ENCODE assay signal across 18 mouse cellular contexts in genomic region chr1:85864383-85864782, GRCm38 (mm10). TPM values are rescaled to one million over a fixed set of nuclear protein-coding genes. Genes with fewer than 3 reads are reported as not detected.
DNase-seq lines count a peak whose midpoint lies in the region; ATAC-seq lines count a peak whose summit lies in the region.
"Had no signal": no experiment of that assay in that cellular context is flagged by ENCODE, and none has a peak within 500 bp of the region (broad histone marks: within the 10 kb centered on the region; RNA-seq: fewer than 3 reads in every experiment).

No protein-coding gene starts in this region.

- no peaks in the 10 kb centered on the region for H3K36me3 ChIP-seq in liver, embryonic 12.5 days
- no peaks in the 10 kb centered on the region for H3K36me3 ChIP-seq in liver, embryonic 11.5 days (ENCODE audit: control insufficient read depth, insufficient read depth, low read length)
- H3K36me3 ChIP-seq: embryonic facial prominence, embryonic 13.5 days; heart, embryonic 15.5 days; hindbrain, embryonic 12.5 days; limb, embryonic 13.5 days; lung, embryonic 15.5 days; neural tube, embryonic 13.5 days had no signal

- H3K4me3 ChIP-seq in liver, embryonic 12.5 days, result no peak overlapping the region
- no peak overlapping the region for H3K4me3 ChIP-seq in liver, embryonic 11.5 days (ENCODE audit: low read depth, low read length)
- H3K4me3 ChIP-seq: embryonic facial prominence, embryonic 13.5 days; heart, embryonic 15.5 days; hindbrain, embryonic 12.5 days; layer of hippocampus, adult 2 months; left cerebral cortex, adult 2 months; limb, embryonic 13.5 days; lung, embryonic 15.5 days; neural tube, embryonic 13.5 days had no signal

- intact Hi-C loops in heart, postnatal 14 days (cut with DNase I), result no loop called here

- no peaks in the 10 kb centered on the region for H3K4me1 ChIP-seq in liver, embryonic 12.5 days
- H3K4me1 ChIP-seq in liver, embryonic 11.5 days (replicated peaks; ENCODE audit: control insufficient read depth, insufficient read depth, low read length), result no peaks in the 10 kb centered on the region
- H3K4me1 ChIP-seq: embryonic facial prominence, embryonic 13.5 days; heart, embryonic 15.5 days; hindbrain, embryonic 12.5 days; limb, embryonic 13.5 days; lung, embryonic 15.5 days; neural tube, embryonic 13.5 days had no signal

- H3K27me3 ChIP-seq in liver, embryonic 12.5 days (replicated peaks), result no peaks in the 10 kb centered on the region
- H3K27me3 ChIP-seq in liver, embryonic 11.5 days (replicated peaks; ENCODE audit: control insufficient read depth, insufficient read depth, low read length), result no peaks in the 10 kb centered on the region
- H3K27me3 ChIP-seq: embryonic facial prominence, embryonic 13.5 days; heart, embryonic 15.5 days; hindbrain, embryonic 12.5 days; limb, embryonic 13.5 days; lung, embryonic 15.5 days; neural tube, embryonic 13.5 days had no signal

- H3K9ac ChIP-seq in liver, embryonic 12.5 days, result no peak overlapping the region
- H3K9ac ChIP-seq in liver, embryonic 11.5 days (ENCODE audit: low read depth, low read length), result no peak overlapping the region
- H3K9ac ChIP-seq: embryonic facial prominence, embryonic 13.5 days; heart, embryonic 15.5 days; hindbrain, embryonic 12.5 days; limb, embryonic 13.5 days; lung, embryonic 15.5 days; neural tube, embryonic 13.5 days had no signal

- 61% methylated on average over 10 of the region's 10 CpGs for WGBS in liver, embryonic 12.5 days (ENCODE audit: insufficient replicate concordance)
- WGBS in liver, embryonic 11.5 days, result 89% methylated on average over 10 of the region's 10 CpGs

- DNase-seq in heart, postnatal 14 days, result peak; percentile 10 to 30
- no peak for DNase-seq in heart, adult 18-20 months
- DNase-seq in liver, embryonic 11.5 days (ENCODE audit: low spot score), result no peak
- DNase-seq in thymus, postnatal 4 days, result peak; percentile 54
- DNase-seq in thymus, postnatal 0 days (ENCODE audit: low spot score), result no peak
- peak; percentile 16 for DNase-seq in testis, postnatal 14 days (ENCODE audit: low spot score)
- DNase-seq: cerebellum, adult 11 months had no signal

- no peak overlapping the region for H3K4me2 ChIP-seq in liver, embryonic 12.5 days
- H3K4me2 ChIP-seq in liver, embryonic 11.5 days, result no peak overlapping the region
- H3K4me2 ChIP-seq: embryonic facial prominence, embryonic 13.5 days; heart, embryonic 15.5 days; hindbrain, embryonic 12.5 days; limb, embryonic 13.5 days; lung, embryonic 15.5 days; neural tube, embryonic 13.5 days had no signal

- H3K9me3 ChIP-seq in liver, embryonic 12.5 days (replicated peaks), result peaks cover 27% of the 10 kb centered on the region; the same call in 1 of the 2 replicates
- H3K9me3 ChIP-seq in liver, embryonic 11.5 days (ENCODE audit: control insufficient read depth, low read length), result 0 out of 2 replicates have a peak, but pooled peaks cover 3% of the 10 kb centered on the region
- H3K9me3 ChIP-seq: heart, embryonic 15.5 days; lung, embryonic 15.5 days had no signal

- no peak overlapping the region for H3K27ac ChIP-seq in liver, embryonic 12.5 days
- H3K27ac ChIP-seq in liver, embryonic 11.5 days (ENCODE audit: low read depth, low read length), result no peak overlapping the region
- H3K27ac ChIP-seq: embryonic facial prominence, embryonic 13.5 days; heart, embryonic 15.5 days; hindbrain, embryonic 12.5 days; layer of hippocampus, adult 2 months; left cerebral cortex, adult 2 months; limb, embryonic 13.5 days; lung, embryonic 15.5 days; neural tube, embryonic 13.5 days; stomach, postnatal 0 days had no signal

- ATAC-seq in liver, embryonic 12.5 days, result 0 out of 2 replicates have a peak, but pooled peaks have one; percentile 51
- no peak for ATAC-seq in liver, embryonic 11.5 days (replicated peaks; ENCODE audit: low FRiP score)
- ATAC-seq: CD4-positive, CD25-positive, alpha-beta regulatory T cell, adult 4 months had no signal

RNA-seq across cellular contexts. Expression of gene Itm2c, which starts 29.7 kb away (rescaled TPM):
- 10 to 100 TPM; 87.2 to 93.8 TPM for total RNA-seq in heart, postnatal 14 days (2021)
- total RNA-seq in heart, adult 18-20 months (2021), result 10 to 100 TPM; 57.1 to 65.4 TPM
- polyA plus RNA-seq in liver, embryonic 12.5 days (2016; fragmentation: Nextera tagmentation; extraction: Ambion mirVana), result 41.3 and 42.3 TPM in 2 replicates
- polyA plus RNA-seq in liver, embryonic 11.5 days (2014; fragmentation: Nextera tagmentation; extraction: Ambion mirVana), result 39.7 and 41.8 TPM in 2 replicates
- polyA plus RNA-seq in thymus, postnatal 0 days (2015; fragmentation: Nextera tagmentation; extraction: Ambion mirVana), result 178 and 184 TPM in 2 replicates

Comparison
In these comparisons a context has a peak if more than half of its experiments do, and no peak if none do; other contexts are left out.
1. DNase-seq: peak in heart, postnatal 14 days (2 of 2), thymus, postnatal 4 days (single experiment) and testis, postnatal 14 days (single experiment); none in heart, adult 18-20 months (0 of 2), liver, embryonic 11.5 days (single experiment) and thymus, postnatal 0 days (single experiment).